In the genomic region with DNA sequence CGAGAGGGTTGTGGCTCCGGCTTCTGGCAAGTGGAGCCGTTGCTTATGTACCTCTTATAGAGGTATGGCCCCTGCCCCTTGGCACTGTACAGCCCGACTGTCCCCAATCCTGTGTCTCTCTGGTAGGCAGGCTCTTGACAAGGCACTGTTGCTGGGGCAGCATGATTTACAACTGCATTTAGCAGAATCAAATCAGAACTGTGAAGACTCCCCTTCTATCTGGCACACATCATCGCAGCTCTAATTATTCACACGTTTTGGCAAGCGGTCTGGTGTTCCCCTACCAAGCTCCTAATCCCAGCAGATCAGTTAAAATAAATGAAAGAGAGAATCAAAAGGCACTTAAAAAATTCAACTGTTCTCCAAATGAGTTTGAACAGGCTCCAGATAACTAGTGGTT, we compare ENCODE assay signal across 17 mouse cellular contexts.
DNase-seq lines count a peak whose midpoint lies in the region; ATAC-seq and TF ChIP-seq lines count a peak whose summit lies in the region.
"Had no signal": no experiment of that assay in that cellular context is flagged by ENCODE, and none has a peak within 500 bp of the region (broad histone marks: within the 10 kb centered on the region; RNA-seq: fewer than 3 reads in every experiment).

No protein-coding gene starts in this region.

- peak; percentile 67 for DNase-seq in hindbrain, postnatal 0 days (ENCODE audit: low spot score)
- peak; percentile 65 to 78 for DNase-seq in right cerebral cortex, postnatal 10 days (ENCODE audit: low spot score in 2 of 2)
- DNase-seq in right cerebral cortex, postnatal 4 days = no peak
- DNase-seq in layer of hippocampus, adult 9-11 months = peak; percentile 86
- DNase-seq in thymus, postnatal 0 days (ENCODE audit: low spot score) = no peak
- DNase-seq: adrenal gland, postnatal 10 days; cerebellum, adult 11-12 months; gastrocnemius, postnatal 36 days; kidney, adult 2 months; thymus, postnatal 4 days had no signal

- 41% methylated on average over 7 of the region's 7 CpGs for WGBS in hindbrain, postnatal 0 days
- WGBS in hindbrain, embryonic 13.5 days = 74% methylated on average over 7 of the region's 7 CpGs
- 80% methylated on average over 7 of the region's 7 CpGs for WGBS in kidney, embryonic 15.5 days

- TF ChIP-seq CTCF in hindbrain, postnatal 0 days (IDR thresholded peaks at IDR 0.05; ENCODE audit: low read depth) = no peak

- ATAC-seq in hindbrain, postnatal 0 days = peak; percentile 38; the same call in 1 of the 2 replicates
- ATAC-seq in hindbrain, embryonic 13.5 days (ENCODE audit: low FRiP score) = no peak
- ATAC-seq in kidney, embryonic 15.5 days (replicated peaks; ENCODE audit: low FRiP score) = no peak
- ATAC-seq: midbrain, embryonic 13.5 days; Patski had no signal

- no peaks in the 10 kb centered on the region for H3K27me3 ChIP-seq in hindbrain, postnatal 0 days (ENCODE audit: insufficient read depth, low read length)
- no peaks in the 10 kb centered on the region for H3K27me3 ChIP-seq in hindbrain, embryonic 13.5 days
- peaks cover 26% of the 10 kb centered on the region; the same call in 1 of the 2 replicates for H3K27me3 ChIP-seq in kidney, embryonic 15.5 days
- H3K27me3 ChIP-seq: heart, embryonic 13.5 days; midbrain, embryonic 13.5 days; Patski had no signal

- no peak overlapping the region for H3K4me2 ChIP-seq in hindbrain, postnatal 0 days (ENCODE audit: low read depth, low read length)
- H3K4me2 ChIP-seq in hindbrain, embryonic 13.5 days = no peak overlapping the region
- no peak overlapping the region for H3K4me2 ChIP-seq in kidney, embryonic 15.5 days
- H3K4me2 ChIP-seq: heart, embryonic 13.5 days; hindbrain, embryonic 14.5 days; midbrain, embryonic 13.5 days had no signal

- no peak overlapping the region for H3K4me3 ChIP-seq in hindbrain, postnatal 0 days (ENCODE audit: low read length)
- H3K4me3 ChIP-seq in hindbrain, embryonic 13.5 days = no peak overlapping the region
- H3K4me3 ChIP-seq in kidney, embryonic 15.5 days (replicated peaks) = no peak overlapping the region
- H3K4me3 ChIP-seq: heart, embryonic 13.5 days; midbrain, embryonic 13.5 days had no signal

- no peaks in the 10 kb centered on the region for H3K4me1 ChIP-seq in hindbrain, postnatal 0 days (ENCODE audit: insufficient read depth, low read length)
- H3K4me1 ChIP-seq in hindbrain, embryonic 13.5 days (replicated peaks) = peaks cover 35% of the 10 kb centered on the region
- peaks cover 17% of the 10 kb centered on the region for H3K4me1 ChIP-seq in kidney, embryonic 15.5 days
- H3K4me1 ChIP-seq: midbrain, embryonic 13.5 days had no signal

- H3K36me3 ChIP-seq in hindbrain, postnatal 0 days (ENCODE audit: insufficient read depth, low read length) = no peaks in the 10 kb centered on the region
- no peaks in the 10 kb centered on the region for H3K36me3 ChIP-seq in hindbrain, embryonic 13.5 days
- no peaks in the 10 kb centered on the region for H3K36me3 ChIP-seq in kidney, embryonic 15.5 days
- H3K36me3 ChIP-seq: midbrain, embryonic 13.5 days had no signal

- no peak overlapping the region for H3K27ac ChIP-seq in hindbrain, postnatal 0 days
- no peak overlapping the region for H3K27ac ChIP-seq in hindbrain, embryonic 13.5 days
- H3K27ac ChIP-seq in kidney, embryonic 15.5 days = no peak overlapping the region
- H3K27ac ChIP-seq: heart, embryonic 13.5 days; hindbrain, embryonic 14.5 days; liver, embryonic 14.5 days; midbrain, embryonic 13.5 days had no signal

- H3K9ac ChIP-seq in hindbrain, postnatal 0 days (replicated peaks; ENCODE audit: low read length) = no peak overlapping the region
- no peak overlapping the region for H3K9ac ChIP-seq in hindbrain, embryonic 13.5 days
- no peak overlapping the region for H3K9ac ChIP-seq in kidney, embryonic 15.5 days
- H3K9ac ChIP-seq: heart, embryonic 13.5 days; hindbrain, embryonic 14.5 days; liver, embryonic 14.5 days; midbrain, embryonic 13.5 days had no signal

- no peaks in the 10 kb centered on the region for H3K9me3 ChIP-seq in hindbrain, postnatal 0 days (ENCODE audit: low read length)
- peaks cover 3% of the 10 kb centered on the region; the same call in 1 of the 2 replicates for H3K9me3 ChIP-seq in hindbrain, embryonic 13.5 days
- H3K9me3 ChIP-seq in kidney, embryonic 15.5 days (replicated peaks) = no peaks in the 10 kb centered on the region
- H3K9me3 ChIP-seq: midbrain, embryonic 13.5 days had no signal

Comparison
In these comparisons a context has a peak if more than half of its experiments do, and no peak if none do; other contexts are left out.
1. DNase-seq: peak in hindbrain, postnatal 0 days (single experiment), right cerebral cortex, postnatal 10 days (2 of 2) and layer of hippocampus, adult 9-11 months (single experiment); none in right cerebral cortex, postnatal 4 days (single experiment) and thymus, postnatal 0 days (single experiment).